Mouse (Mus musculus): ENCODE data around the gene St6galnac3. TPM values are rescaled to one million over a fixed set of nuclear protein-coding genes. Genes with fewer than 3 reads are reported as not detected.

Gene St6galnac3
- total and polyA plus RNA-seq, 3 experiments, result 2.2 to 5.2 (median 4.9) TPM

DNA sequence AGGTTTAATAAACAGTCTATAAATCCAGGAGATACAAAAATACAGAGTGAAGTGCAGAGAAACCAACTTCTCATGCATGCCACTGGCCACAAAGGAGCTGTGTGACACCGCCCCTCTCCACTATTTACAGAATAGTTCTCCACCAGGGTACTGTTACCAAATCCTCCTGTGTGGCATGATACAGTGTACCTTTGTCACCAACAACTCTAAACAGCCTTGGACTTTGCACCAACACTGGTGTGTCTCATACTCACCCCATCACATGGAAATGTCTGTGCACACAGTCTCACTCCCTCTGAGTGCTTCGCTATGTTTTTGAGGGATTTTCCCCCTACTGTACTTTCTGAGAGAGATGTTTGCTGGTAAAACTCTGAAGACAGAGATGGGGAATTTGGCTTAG lies 217.4 kb downstream of the St6galnac3 start:
- no peak for DNase-seq
- 97% methylated on average over 2 of the region's 2 CpGs for WGBS
- H3K27ac ChIP-seq, result no peak overlapping the region
- no peaks in the 10 kb centered on the region for H3K36me3 ChIP-seq (ENCODE audit: control insufficient read depth, insufficient read depth, low read length)
- H3K9ac ChIP-seq (ENCODE audit: low read depth, low read length), result no peak overlapping the region
- TF ChIP-seq CTCF (IDR thresholded peaks at IDR 0.05) (no peak), POLR2A (IDR thresholded peaks at IDR 0.05; ENCODE audit: insufficient read depth, low read depth, low read length) (no peak), EP300 (IDR thresholded peaks at IDR 0.05; ENCODE audit: insufficient read depth, low read depth, low read length) (no peak)
- H3K79me2 ChIP-seq (replicated peaks; ENCODE audit: control insufficient read depth, insufficient read depth, low read length), result no peaks in the 10 kb centered on the region
- H3K4me1 ChIP-seq (ENCODE audit: control insufficient read depth, insufficient read depth, low read length), result no peaks in the 10 kb centered on the region
- H3K4me3 ChIP-seq, result no peak overlapping the region
- H3K27me3 ChIP-seq (ENCODE audit: control insufficient read depth, insufficient read depth, low read length), result no peaks in the 10 kb centered on the region
- intact Hi-C loops (cut with DNase I), result loop anchor here (10.0 kb wide), 1 partner anchor 147 kb away; no protein-coding TSS in a partner anchor

DNA sequence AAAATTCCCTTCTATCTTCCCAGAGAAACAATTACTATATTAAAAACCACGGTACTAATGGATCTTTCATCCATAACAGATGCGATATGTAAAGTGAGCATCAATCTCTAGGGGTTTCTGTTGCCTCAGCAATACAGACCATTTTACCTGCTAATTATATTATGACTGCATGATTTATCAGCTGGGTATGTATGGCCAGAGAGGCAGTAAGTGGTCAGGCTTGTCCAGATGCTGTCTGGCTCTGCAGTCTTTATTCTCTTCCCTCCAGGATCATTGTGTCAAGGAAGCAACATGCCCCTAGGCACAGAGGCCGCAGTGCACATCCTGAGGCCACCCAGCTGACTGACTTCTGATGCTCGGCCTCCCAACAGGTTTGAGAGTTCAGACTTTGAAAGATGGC lies 222.5 kb downstream of the St6galnac3 start:
- Histone ChIP-seq H3K27ac (no peak overlapping the region), H3K4me1 (ENCODE audit: control insufficient read depth, insufficient read depth, low read length) (no peaks in the 10 kb centered on the region), H3K9ac (ENCODE audit: low read depth, low read length) (no peak overlapping the region), H3K36me3 (ENCODE audit: control insufficient read depth, insufficient read depth, low read length) (no peaks in the 10 kb centered on the region), H3K4me3 (no peak overlapping the region), H3K27me3 (ENCODE audit: control insufficient read depth, insufficient read depth, low read length) (no peaks in the 10 kb centered on the region), H3K79me2 (replicated peaks; ENCODE audit: control insufficient read depth, insufficient read depth, low read length) (no peaks in the 10 kb centered on the region)
- intact Hi-C loops (cut with DNase I), result loop anchor here (5.0 to 10.0 kb wide), 2 partner anchors 152 to 720 kb away; no protein-coding TSS in a partner anchor
- 85% methylated on average over 4 of the region's 4 CpGs for WGBS
- TF ChIP-seq EP300 (IDR thresholded peaks at IDR 0.05; ENCODE audit: insufficient read depth, low read depth, low read length), result no peak
- no peak for TF ChIP-seq CTCF (IDR thresholded peaks at IDR 0.05)
- TF ChIP-seq POLR2A (IDR thresholded peaks at IDR 0.05; ENCODE audit: insufficient read depth, low read depth, low read length), result no peak
- no peak for DNase-seq

DNA sequence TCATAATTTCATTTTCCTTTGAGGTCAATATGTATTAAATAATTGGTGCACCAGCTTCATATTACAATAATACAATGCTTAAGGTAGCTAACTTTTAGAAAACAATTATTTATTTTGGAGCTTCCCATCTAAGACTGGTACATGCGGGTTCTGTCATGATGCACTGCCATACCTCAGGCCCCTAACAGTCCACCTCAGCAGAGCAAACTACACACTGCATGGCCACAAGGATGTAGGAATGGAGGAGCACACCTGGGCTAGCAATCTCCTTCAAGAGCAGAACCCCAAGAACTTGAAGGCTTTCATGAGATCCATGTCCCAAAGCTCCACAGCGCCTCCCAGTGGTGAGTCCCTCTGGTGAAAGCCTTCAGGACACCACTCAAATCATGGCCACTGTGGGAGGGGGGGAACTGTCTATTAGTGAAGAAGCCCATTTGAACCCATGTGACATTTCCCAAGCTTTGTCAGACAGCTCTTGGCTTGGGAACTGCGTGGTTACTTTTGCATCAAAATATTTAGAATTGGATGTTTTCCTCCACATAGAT lies 223.6 kb downstream of the St6galnac3 start:
- WGBS, result 61% methylated on average over 3 of the region's 3 CpGs
- peak; percentile 12 to 45 for DNase-seq
- no peak overlapping the region for H3K4me3 ChIP-seq
- H3K4me1 ChIP-seq (ENCODE audit: control insufficient read depth, insufficient read depth, low read length), result no peaks in the 10 kb centered on the region
- no peaks in the 10 kb centered on the region for H3K36me3 ChIP-seq (ENCODE audit: control insufficient read depth, insufficient read depth, low read length)
- H3K79me2 ChIP-seq (replicated peaks; ENCODE audit: control insufficient read depth, insufficient read depth, low read length), result no peaks in the 10 kb centered on the region
- TF ChIP-seq CTCF (IDR thresholded peaks at IDR 0.05), result peak; percentile 70
- no peak for TF ChIP-seq EP300 (IDR thresholded peaks at IDR 0.05; ENCODE audit: insufficient read depth, low read depth, low read length)
- TF ChIP-seq POLR2A (IDR thresholded peaks at IDR 0.05; ENCODE audit: insufficient read depth, low read depth, low read length), result no peak
- no peak overlapping the region for H3K9ac ChIP-seq (ENCODE audit: low read depth, low read length)
- intact Hi-C loops (cut with DNase I), result loop anchor here (5.0 to 10.0 kb wide), 2 partner anchors 153 to 719 kb away; no protein-coding TSS in a partner anchor
- H3K27ac ChIP-seq, result no peak overlapping the region
- no peaks in the 10 kb centered on the region for H3K27me3 ChIP-seq (ENCODE audit: control insufficient read depth, insufficient read depth, low read length)

DNA sequence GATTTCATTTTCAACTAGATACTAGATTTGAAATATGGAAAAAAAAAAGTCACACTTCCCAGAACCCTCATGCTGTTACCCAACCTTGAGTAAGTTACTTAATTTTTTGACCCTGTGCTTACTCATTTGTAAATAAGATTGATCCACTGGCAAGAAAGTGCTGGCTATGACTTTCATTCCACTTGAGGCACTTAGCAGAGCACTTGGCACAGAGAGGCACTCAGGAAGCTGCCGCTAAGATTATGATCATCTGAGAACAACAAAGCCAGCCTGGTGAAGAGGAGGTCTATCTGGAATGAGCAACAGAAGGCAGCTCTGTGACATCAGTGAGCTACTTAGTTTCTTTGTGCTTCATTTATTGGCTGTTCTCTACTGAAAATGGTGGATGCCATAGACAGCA lies 232.0 kb downstream of the St6galnac3 start:
- no peak overlapping the region for H3K9ac ChIP-seq (ENCODE audit: low read depth, low read length)
- 22% methylated on average over 1 of the region's 1 CpGs for WGBS
- no peak overlapping the region for H3K4me3 ChIP-seq
- H3K36me3 ChIP-seq (ENCODE audit: control insufficient read depth, insufficient read depth, low read length), result no peaks in the 10 kb centered on the region
- DNase-seq, result no peak
- H3K27me3 ChIP-seq (ENCODE audit: control insufficient read depth, insufficient read depth, low read length), result no peaks in the 10 kb centered on the region
- no peaks in the 10 kb centered on the region for H3K79me2 ChIP-seq (replicated peaks; ENCODE audit: control insufficient read depth, insufficient read depth, low read length)
- TF ChIP-seq CTCF (IDR thresholded peaks at IDR 0.05) (no peak), EP300 (IDR thresholded peaks at IDR 0.05; ENCODE audit: insufficient read depth, low read depth, low read length) (no peak), POLR2A (IDR thresholded peaks at IDR 0.05; ENCODE audit: insufficient read depth, low read depth, low read length) (no peak)
- H3K4me1 ChIP-seq (ENCODE audit: control insufficient read depth, insufficient read depth, low read length), result no peaks in the 10 kb centered on the region
- H3K27ac ChIP-seq, result no peak overlapping the region
- intact Hi-C loops (cut with DNase I), result no loop called here

DNA sequence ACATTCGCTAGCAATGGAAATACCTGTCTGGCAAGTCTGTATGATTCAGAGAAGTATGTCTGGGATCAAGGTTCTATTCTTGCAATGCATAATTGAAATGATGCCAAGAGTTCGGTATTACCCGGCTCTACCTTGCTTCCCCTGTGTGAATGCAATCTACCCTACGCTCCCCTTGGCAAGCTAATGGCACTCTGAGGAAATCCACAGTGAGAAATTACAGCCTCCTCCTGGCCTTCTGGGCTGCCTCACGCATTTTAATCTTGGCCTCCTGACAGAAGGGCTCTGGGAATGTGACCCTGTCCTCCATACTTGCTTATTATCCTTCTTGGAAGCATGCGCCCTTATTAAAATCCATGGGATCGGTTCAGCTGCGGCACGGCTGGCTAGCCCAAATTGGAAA lies 235.3 kb downstream of the St6galnac3 start:
- intact Hi-C loops (cut with DNase I), result no loop called here
- no peaks in the 10 kb centered on the region for H3K27me3 ChIP-seq (ENCODE audit: control insufficient read depth, insufficient read depth, low read length)
- H3K36me3 ChIP-seq (ENCODE audit: control insufficient read depth, insufficient read depth, low read length), result no peaks in the 10 kb centered on the region
- peaks cover 2% of the 10 kb centered on the region for H3K4me1 ChIP-seq (ENCODE audit: control insufficient read depth, insufficient read depth, low read length)
- DNase-seq, result no peak
- TF ChIP-seq EP300 (IDR thresholded peaks at IDR 0.05; ENCODE audit: insufficient read depth, low read depth, low read length) (no peak), POLR2A (IDR thresholded peaks at IDR 0.05; ENCODE audit: insufficient read depth, low read depth, low read length) (no peak), CTCF (IDR thresholded peaks at IDR 0.05) (no peak)
- no peak overlapping the region for H3K9ac ChIP-seq (ENCODE audit: low read depth, low read length)
- WGBS, result 78% methylated on average over 9 of the region's 9 CpGs
- H3K79me2 ChIP-seq (replicated peaks; ENCODE audit: control insufficient read depth, insufficient read depth, low read length), result no peaks in the 10 kb centered on the region
- no peak overlapping the region for H3K4me3 ChIP-seq
- H3K27ac ChIP-seq, result no peak overlapping the region

DNA sequence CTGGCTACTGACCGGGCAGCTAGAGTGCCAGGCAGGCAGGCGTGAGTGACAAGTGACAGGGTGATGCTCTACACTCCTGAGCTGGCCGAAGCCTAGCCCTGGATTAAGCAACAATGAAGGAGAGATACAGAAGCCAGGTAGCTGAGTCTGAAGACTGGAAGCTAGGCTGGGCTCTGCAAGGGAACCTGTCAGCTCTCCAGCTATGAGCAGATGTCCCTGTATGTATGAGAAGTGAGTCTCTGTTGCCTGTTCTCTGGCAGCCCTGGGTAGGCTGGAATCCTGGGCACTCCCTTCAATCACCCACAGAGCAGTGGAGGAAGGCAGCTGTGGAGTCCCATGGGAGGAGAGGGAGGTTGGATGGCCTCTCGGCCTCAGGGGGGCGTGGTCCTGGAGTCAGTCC lies 236.0 kb downstream of the St6galnac3 start:
- H3K9ac ChIP-seq (ENCODE audit: low read depth, low read length), result no peak overlapping the region
- WGBS, result 74% methylated on average over 5 of the region's 5 CpGs
- H3K27me3 ChIP-seq (ENCODE audit: control insufficient read depth, insufficient read depth, low read length), result no peaks in the 10 kb centered on the region
- TF ChIP-seq EP300 (IDR thresholded peaks at IDR 0.05; ENCODE audit: insufficient read depth, low read depth, low read length) (no peak), CTCF (IDR thresholded peaks at IDR 0.05) (no peak), POLR2A (IDR thresholded peaks at IDR 0.05; ENCODE audit: insufficient read depth, low read depth, low read length) (no peak)
- H3K36me3 ChIP-seq (ENCODE audit: control insufficient read depth, insufficient read depth, low read length), result no peaks in the 10 kb centered on the region
- DNase-seq, result no peak
- H3K4me1 ChIP-seq (ENCODE audit: control insufficient read depth, insufficient read depth, low read length), result peaks cover 2% of the 10 kb centered on the region
- no peaks in the 10 kb centered on the region for H3K79me2 ChIP-seq (replicated peaks; ENCODE audit: control insufficient read depth, insufficient read depth, low read length)
- H3K4me3 ChIP-seq, result no peak overlapping the region
- no peak overlapping the region for H3K27ac ChIP-seq
- intact Hi-C loops (cut with DNase I), result no loop called here
